Mouse (Mus musculus) liver, embryonic 16.5 days (tissue): ENCODE data around the gene Arel1. TPM values are rescaled to one million over a fixed set of nuclear protein-coding genes. Genes with fewer than 3 reads are reported as not detected.

Experiments
- ATAC-seq: fragments of 200-750 bp; cut with Nextera tagmentation; 2 replicates; pipeline ENCODE4 v1.8.0; 2017; ENCODE audit warnings: low read depth, mild to moderate bottlenecking, moderate number of reproducible peaks, moderate library complexity
- H3K27ac ChIP-seq: fragments of 300-500 bp; sonication (generic); 2 replicates; pipeline ENCODE4 v1.5.1; 2014; ENCODE audit warnings: mild to moderate bottlenecking, low read length
- H3K27me3 ChIP-seq: fragments of 300-500 bp; sonication (generic); 2 replicates; pipeline ENCODE4 v1.6.1; 2014; ENCODE audit warnings: low read depth, low read length, mixed read lengths; ENCODE audit not compliant: control insufficient read depth, insufficient read depth
- H3K36me3 ChIP-seq: fragments of 300-500 bp; sonication (generic); 2 replicates; pipeline ENCODE4 v1.6.1; 2014; ENCODE audit warnings: mild to moderate bottlenecking; ENCODE audit not compliant: control insufficient read depth, insufficient read depth
- H3K4me1 ChIP-seq: fragments of 300-500 bp; sonication (generic); 2 replicates; pipeline ENCODE4 v1.6.1; 2014; ENCODE audit warnings: low read depth, low read length, mixed read lengths; ENCODE audit not compliant: control insufficient read depth
- H3K4me2 ChIP-seq: fragments of 300-500 bp; sonication (generic); 2 replicates; pipeline ENCODE4 v1.6.1; 2014; ENCODE audit warnings: low read depth, low read length, mixed read lengths
- H3K4me3 ChIP-seq: fragments of 300-500 bp; sonication (generic); 2 replicates; pipeline ENCODE4 v1.5.1; 2014; ENCODE audit warnings: low read depth, mild to moderate bottlenecking, low read length
- H3K9ac ChIP-seq: fragments of 300-500 bp; sonication (generic); 2 replicates; pipeline ENCODE4 v1.6.1; 2014; ENCODE audit warnings: low read depth, low read length
- H3K9me3 ChIP-seq: fragments of 300-500 bp; sonication (generic); replicated peaks from 2 replicates; pipeline ENCODE4 v1.6.1; 2016; ENCODE audit warnings: low read length; ENCODE audit not compliant: control insufficient read depth
- WGBS: fragments of 180-500 bp; shearing (Covaris S2); extraction: QIAGEN DNeasy Blood & Tissue Kit; methylation state at CpG from one replicate; pipeline ENCODE4 v1.1.7; 2014; ENCODE audit not compliant: insufficient replicate concordance; 5-methylcytosine and 5-hydroxymethylcytosine counted together
- polyA plus RNA-seq: library from polyadenylated mRNA; unstranded; fragments of >200 nt; fragmentation: Nextera tagmentation; extraction: Ambion mirVana; gene quantifications from 2 replicates; pipeline ENCODE4 v1.2.1, GENCODE M21; 2015

Gene Arel1
- polyA plus RNA-seq, 1 experiment from 2014 or later = 16.5 TPM

- H3K4me3 ChIP-seq = peak overlapping the region; percentile 81; the same call in 1 of the 2 replicates
- no peak for ATAC-seq
- H3K27ac ChIP-seq = 0 out of 2 replicates have a peak overlapping the region, but pooled peaks have one; percentile 25
- H3K9me3 ChIP-seq = no peaks in the 10 kb centered on the region; the same call in 1 of the 2 replicates
- no peak overlapping the region; the same call in 1 of the 2 replicates for H3K9ac ChIP-seq
- WGBS = 91% methylated on average over 9 of the region's 9 CpGs
- peak overlapping the region; percentile 98 for H3K4me2 ChIP-seq
- peaks cover 27% of the 10 kb centered on the region for H3K4me1 ChIP-seq
- H3K36me3 ChIP-seq = no peaks in the 10 kb centered on the region
- H3K27me3 ChIP-seq = no peaks in the 10 kb centered on the region
Measured at GRCm38 (mm10) chr12:84995112-84995761, 24.5 kb upstream of the Arel1 start.

- Histone ChIP-seq H3K27ac (no peak overlapping the region), H3K9ac (no peak overlapping the region), H3K4me2 (no peak overlapping the region), H3K4me3 (no peak overlapping the region), H3K4me1 (no peaks in the 10 kb centered on the region; the same call in 1 of the 2 replicates), H3K36me3 (no peaks in the 10 kb centered on the region), H3K27me3 (no peaks in the 10 kb centered on the region), H3K9me3 (no peaks in the 10 kb centered on the region; the same call in 1 of the 2 replicates)
- no peak for ATAC-seq
- WGBS = 52% methylated on average over 4 of the region's 4 CpGs
Measured at GRCm38 (mm10) chr12:84989456-84989855, 18.8 kb upstream of the Arel1 start.

- H3K4me2 ChIP-seq = no peak overlapping the region
- WGBS = 59% methylated on average over 2 of the region's 2 CpGs
- no peaks in the 10 kb centered on the region for H3K27me3 ChIP-seq
- H3K27ac ChIP-seq = no peak overlapping the region
- ATAC-seq = no peak
- H3K4me1 ChIP-seq = no peaks in the 10 kb centered on the region
- no peak overlapping the region for H3K9ac ChIP-seq
- H3K9me3 ChIP-seq = no peaks in the 10 kb centered on the region
- peaks cover 44% of the 10 kb centered on the region for H3K36me3 ChIP-seq
- no peak overlapping the region for H3K4me3 ChIP-seq
Measured at GRCm38 (mm10) chr12:84979264-84979862, 8.7 kb upstream of the Arel1 start.

- peak; percentile 27; the same call in 1 of the 2 replicates for ATAC-seq
- H3K27me3 ChIP-seq = no peaks in the 10 kb centered on the region
- H3K9ac ChIP-seq = peak overlapping the region; percentile 91
- H3K4me1 ChIP-seq = peaks cover 17% of the 10 kb centered on the region
- H3K36me3 ChIP-seq = peaks cover 14% of the 10 kb centered on the region
- peak overlapping the region; percentile 80 for H3K27ac ChIP-seq
- peak overlapping the region; percentile 70 for H3K4me2 ChIP-seq
- WGBS = 13% methylated on average over 15 of the region's 15 CpGs
- H3K9me3 ChIP-seq = no peaks in the 10 kb centered on the region
- peak overlapping the region; percentile 84 for H3K4me3 ChIP-seq
Measured at GRCm38 (mm10) chr12:84969656-84970427, 858 bp downstream of the Arel1 start.

GRCm38 (mm10) chr12:84968831-84969655, 1.7 kb downstream of the Arel1 start:
- H3K4me2 ChIP-seq = peak overlapping the region; percentile 70
- peaks cover 19% of the 10 kb centered on the region for H3K4me1 ChIP-seq

GRCm38 (mm10) chr12:84962606-84963005, 8.1 kb downstream of the Arel1 start:
- WGBS = 25% methylated on average over 7 of the region's 7 CpGs
- peak overlapping the region; percentile 87 for H3K27ac ChIP-seq
- peaks cover 29% of the 10 kb centered on the region for H3K4me1 ChIP-seq
- H3K9ac ChIP-seq = peak overlapping the region; percentile 51
- peak overlapping the region; percentile 64 for H3K4me2 ChIP-seq
- peaks cover 24% of the 10 kb centered on the region for H3K36me3 ChIP-seq
- ATAC-seq = peak; percentile 99
- no peaks in the 10 kb centered on the region for H3K9me3 ChIP-seq
- H3K4me3 ChIP-seq = peak overlapping the region; percentile 8
- H3K27me3 ChIP-seq = no peaks in the 10 kb centered on the region

More at GRCm38 (mm10) chr12:84968831-84969655, 1.7 kb downstream of the Arel1 start:
- H3K9me3 ChIP-seq = no peaks in the 10 kb centered on the region
- peak overlapping the region; percentile 80 for H3K27ac ChIP-seq
- peak overlapping the region; percentile 91 for H3K9ac ChIP-seq
- 33% methylated on average over 16 of the region's 16 CpGs for WGBS
- H3K36me3 ChIP-seq = peaks cover 16% of the 10 kb centered on the region
- ATAC-seq = peak; percentile 64
- peak overlapping the region; percentile 84 for H3K4me3 ChIP-seq
- no peaks in the 10 kb centered on the region for H3K27me3 ChIP-seq

GRCm38 (mm10) chr12:84958794-84959356, 11.8 kb downstream of the Arel1 start:
- WGBS = 62% methylated on average over 1 of the region's 1 CpGs
- no peak overlapping the region for H3K4me2 ChIP-seq
- no peaks in the 10 kb centered on the region for H3K9me3 ChIP-seq
- no peak overlapping the region for H3K4me3 ChIP-seq
- H3K4me1 ChIP-seq = peaks cover 18% of the 10 kb centered on the region
- no peaks in the 10 kb centered on the region for H3K27me3 ChIP-seq
- H3K9ac ChIP-seq = no peak overlapping the region
- no peak overlapping the region for H3K27ac ChIP-seq
- peaks cover 14% of the 10 kb centered on the region for H3K36me3 ChIP-seq
- ATAC-seq = no peak

- Histone ChIP-seq H3K9me3 (no peaks in the 10 kb centered on the region), H3K27me3 (no peaks in the 10 kb centered on the region), H3K27ac (no peak overlapping the region), H3K4me3 (no peak overlapping the region), H3K9ac (no peak overlapping the region), H3K4me1 (no peaks in the 10 kb centered on the region; the same call in 1 of the 2 replicates), H3K4me2 (no peak overlapping the region), H3K36me3 (peaks cover 10% of the 10 kb centered on the region)
- ATAC-seq = no peak
- 89% methylated on average over 3 of the region's 3 CpGs for WGBS
Measured at GRCm38 (mm10) chr12:84956317-84956716, 14.4 kb downstream of the Arel1 start.
